Mouse (Mus musculus) hindbrain, embryonic 11.5 days (tissue): ENCODE results near the gene Hamp2. TPM values are rescaled to one million over a fixed set of nuclear protein-coding genes. Genes with fewer than 3 reads are reported as not detected.
"Not testable (repeated sequence)": the region's sequence is repeated elsewhere in the genome, so short reads cannot be mapped to it uniquely, and the experiment has no call there.

Experiments
- ATAC-seq: fragments of 200-750 bp; cut with Nextera tagmentation; 2 replicates; pipeline ENCODE4 v1.8.0; 2017; ENCODE audit warnings: mild to moderate bottlenecking, moderate TSS enrichment, moderate library complexity; ENCODE audit not compliant: low FRiP score
- DNase-seq: peaks from one replicate; pipeline ENCODE4 v3.0.0-alpha.2; 2015; ENCODE audit warnings: low spot score
- H3K27ac ChIP-seq: fragments of 300-500 bp; sonication (generic); 2 replicates; pipeline ENCODE4 v1.5.1; 2014; ENCODE audit warnings: mild to moderate bottlenecking, low read depth, low read length
- H3K27me3 ChIP-seq: fragments of 300-500 bp; sonication (generic); 2 replicates; pipeline ENCODE4 v1.6.1; 2014; ENCODE audit warnings: mild to moderate bottlenecking, low read length, moderate library complexity, mixed read lengths; ENCODE audit not compliant: control insufficient read depth, insufficient read depth
- H3K36me3 ChIP-seq: fragments of 300-500 bp; sonication (generic); 2 replicates; pipeline ENCODE4 v1.6.1; 2014; ENCODE audit warnings: mild to moderate bottlenecking, low read length, moderate library complexity, mixed read lengths; ENCODE audit not compliant: control insufficient read depth, insufficient read depth
- H3K4me1 ChIP-seq: fragments of 300-500 bp; sonication (generic); replicated peaks from 2 replicates; pipeline ENCODE4 v1.6.1; 2014; ENCODE audit warnings: low read length, mixed read lengths; ENCODE audit not compliant: control insufficient read depth, insufficient read depth
- H3K4me2 ChIP-seq: fragments of 300-500 bp; sonication (generic); replicated peaks from 2 replicates; pipeline ENCODE4 v1.6.1; 2014; ENCODE audit warnings: mild to moderate bottlenecking, low read depth, low read length
- H3K4me3 ChIP-seq: fragments of 300-500 bp; sonication (generic); 2 replicates; pipeline ENCODE4 v1.5.1; 2014; ENCODE audit warnings: low read depth, low read length
- H3K9ac ChIP-seq: fragments of 300-500 bp; sonication (generic); 2 replicates; pipeline ENCODE4 v1.6.1; 2014; ENCODE audit warnings: low read depth, low read length
- H3K9me3 ChIP-seq: fragments of 300-500 bp; sonication (generic); 2 replicates; pipeline ENCODE4 v1.6.1; 2016; ENCODE audit warnings: low read length; ENCODE audit not compliant: control insufficient read depth
- WGBS: fragments of 180-500 bp; shearing (Covaris S2); extraction: QIAGEN DNeasy Blood & Tissue Kit; methylation state at CpG from one replicate; pipeline ENCODE4 v1.1.7; 2014; 5-methylcytosine and 5-hydroxymethylcytosine counted together
- polyA plus RNA-seq: library from polyadenylated mRNA; unstranded; fragments of >200 nt; fragmentation: Nextera tagmentation; extraction: Ambion mirVana; gene quantifications from 2 replicates; pipeline ENCODE4 v1.2.1, GENCODE M21; 2014

Hamp2 gene
- not detected in 2 replicates for polyA plus RNA-seq

- not testable (repeated sequence) for H3K4me1 ChIP-seq, H3K9me3 ChIP-seq, H3K4me3 ChIP-seq, H3K9ac ChIP-seq, ATAC-seq, H3K27ac ChIP-seq, H3K4me2 ChIP-seq, H3K36me3 ChIP-seq, H3K27me3 ChIP-seq, DNase-seq
- WGBS: 71% methylated on average over 2 of the region's 2 CpGs
Observed at GRCm38 (mm10) chr7:30924581-30924980, at the start of gene Hamp2. Gene Hamp2 (minus strand): TSS chr7:30924681.

GRCm38 (mm10) chr7:30973501-30974289, 49.2 kb upstream of the Hamp2 start, which contains the start of gene Fam187b:
Gene Fam187b (plus strand): TSS chr7:30973790.
- Histone ChIP-seq H3K4me1 (no peaks in the 10 kb centered on the region; the same call in 1 of the 2 replicates), H3K27ac (no peak within 1 kb of the TSS), H3K4me3 (peak within 1 kb of the TSS; percentile 32), H3K36me3 (no peaks in the 10 kb centered on the region), H3K4me2 (peak within 1 kb of the TSS; percentile 50), H3K27me3 (peaks cover 15% of the 10 kb centered on the region), H3K9me3 (no peaks in the 10 kb centered on the region), H3K9ac (peak within 1 kb of the TSS; percentile 40)
- DNase-seq (peak; percentile 92), ATAC-seq (peak; percentile 88)
- under 1% methylated on average over 37 of the region's 37 CpGs for WGBS

DNA sequence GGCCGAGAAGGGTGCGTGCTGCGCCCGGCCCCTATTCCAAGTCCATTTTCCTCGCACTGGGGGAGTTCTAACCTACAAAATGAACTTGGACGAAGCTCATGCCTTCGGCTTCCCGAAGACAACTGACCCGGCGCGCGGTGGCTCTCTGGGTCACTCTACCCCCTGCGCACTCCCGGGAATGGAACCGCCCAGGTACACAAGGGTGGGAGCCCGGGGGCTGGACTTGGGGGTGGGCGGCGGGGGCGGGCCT, 48.7 kb upstream of the Hamp2 start, which contains the start of gene Lsr:
Gene Lsr, minus strand, starts transcription at position 214 of the 250 bp plus-strand sequence.
- ATAC-seq (no peak; the same call in none of the 2 replicates), DNase-seq (peak; percentile 47)
- Histone ChIP-seq H3K4me2 (peak within 1 kb of the TSS; percentile 50), H3K27me3 (peaks cover 15% of the 10 kb centered on the region), H3K4me1 (no peaks in the 10 kb centered on the region; the same call in 1 of the 2 replicates), H3K36me3 (no peaks in the 10 kb centered on the region), H3K27ac (no peak within 1 kb of the TSS), H3K9ac (peak within 1 kb of the TSS; percentile 40), H3K9me3 (no peaks in the 10 kb centered on the region), H3K4me3 (peak within 1 kb of the TSS; percentile 32)
- 0% methylated on average over 19 of the region's 19 CpGs for WGBS

DNA sequence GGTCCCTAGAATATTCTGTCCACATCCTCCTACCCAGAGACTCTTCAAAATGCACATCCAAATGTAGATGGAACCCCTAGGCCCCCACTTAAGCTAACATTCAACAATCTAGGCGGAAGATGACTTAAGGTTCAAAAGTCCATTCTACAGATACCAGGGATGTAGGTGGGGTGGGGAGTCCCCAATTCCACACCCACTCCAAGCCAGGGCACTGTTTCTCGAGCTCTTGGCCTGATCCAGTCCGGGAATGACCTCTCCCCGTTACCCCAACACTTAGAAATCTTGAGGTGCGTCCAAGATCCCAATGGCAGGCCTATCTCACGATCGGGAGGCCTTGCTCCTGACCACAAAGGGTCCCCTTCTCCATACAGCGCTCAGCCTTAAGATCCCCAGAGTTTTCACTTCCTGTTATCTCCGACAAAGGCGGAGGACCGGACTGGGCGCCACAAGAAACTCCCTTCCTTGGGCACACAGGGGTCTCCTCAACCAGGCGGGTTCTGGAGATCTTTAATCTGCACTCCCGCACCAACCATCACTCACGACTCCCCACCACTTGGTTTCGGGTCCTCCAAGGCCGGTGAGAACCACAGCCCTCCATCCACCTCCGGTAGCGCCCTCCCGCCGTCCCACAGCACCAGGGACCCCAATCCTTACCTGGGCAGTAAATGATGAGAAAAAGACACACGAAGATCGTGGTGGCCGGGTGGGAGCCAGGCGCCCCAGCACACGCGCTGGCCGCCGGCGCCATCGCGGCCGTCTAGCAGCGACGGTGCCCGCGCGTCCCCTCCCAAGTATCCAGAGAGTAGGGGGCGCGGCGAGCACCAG, 48.2 kb upstream of the Hamp2 start:
- Histone ChIP-seq H3K4me1 (no peaks in the 10 kb centered on the region; the same call in 1 of the 2 replicates), H3K9ac (peak overlapping the region; percentile 40), H3K27ac (no peak overlapping the region), H3K9me3 (no peaks in the 10 kb centered on the region), H3K4me3 (peak overlapping the region; percentile 32), H3K27me3 (peaks cover 15% of the 10 kb centered on the region), H3K36me3 (no peaks in the 10 kb centered on the region), H3K4me2 (peak overlapping the region; percentile 50)
- WGBS: 3% methylated on average over 41 of the region's 41 CpGs
- ATAC-seq: peak; percentile 21; the same call in 1 of the 2 replicates
- DNase-seq: peak; percentile 29

- H3K27me3 ChIP-seq: peaks cover 15% of the 10 kb centered on the region
- no peak overlapping the region for H3K4me3 ChIP-seq
- no peaks in the 10 kb centered on the region; the same call in 1 of the 2 replicates for H3K4me1 ChIP-seq
- H3K27ac ChIP-seq: no peak overlapping the region
- DNase-seq: no peak
- H3K9me3 ChIP-seq: no peaks in the 10 kb centered on the region
- no peak overlapping the region for H3K9ac ChIP-seq
- no peaks in the 10 kb centered on the region for H3K36me3 ChIP-seq
- WGBS: 95% methylated on average over 15 of the region's 15 CpGs
- no peak for ATAC-seq
- H3K4me2 ChIP-seq: no peak overlapping the region
Observed at GRCm38 (mm10) chr7:30971901-30972300, 47.4 kb upstream of the Hamp2 start.

- no peak overlapping the region for H3K4me2 ChIP-seq
- no peak overlapping the region for H3K9ac ChIP-seq
- no peak overlapping the region for H3K27ac ChIP-seq
- no peak overlapping the region for H3K4me3 ChIP-seq
- no peaks in the 10 kb centered on the region for H3K9me3 ChIP-seq
- 87% methylated on average over 4 of the region's 4 CpGs for WGBS
- no peaks in the 10 kb centered on the region; the same call in 1 of the 2 replicates for H3K4me1 ChIP-seq
- peaks cover 15% of the 10 kb centered on the region for H3K27me3 ChIP-seq
- no peak for DNase-seq
- no peaks in the 10 kb centered on the region for H3K36me3 ChIP-seq
- ATAC-seq: no peak
Observed at GRCm38 (mm10) chr7:30969174-30969573, 44.7 kb upstream of the Hamp2 start.

DNA sequence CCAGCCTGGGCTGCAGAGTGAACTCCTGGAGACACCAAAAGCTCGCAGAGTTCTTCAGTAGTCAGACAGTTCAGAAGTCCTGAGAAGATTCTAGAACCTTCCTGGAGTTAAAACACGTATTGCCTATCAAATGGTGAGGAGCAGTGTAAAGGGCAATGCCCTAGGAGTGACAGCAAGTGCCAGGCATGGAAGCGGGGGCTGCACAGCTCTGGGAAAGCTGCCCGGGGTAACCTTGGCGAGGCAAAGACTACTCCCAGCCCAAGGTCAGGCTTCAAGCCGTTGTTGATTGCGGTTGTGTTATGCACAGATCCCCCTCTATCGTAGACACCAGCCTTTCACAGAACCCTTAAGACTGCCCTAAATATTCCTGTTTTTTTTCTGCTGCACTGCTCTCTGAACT, 44.1 kb upstream of the Hamp2 start:
- Histone ChIP-seq H3K36me3 (no peaks in the 10 kb centered on the region), H3K4me2 (no peak overlapping the region), H3K27me3 (peaks cover 15% of the 10 kb centered on the region), H3K4me1 (no peaks in the 10 kb centered on the region; the same call in 1 of the 2 replicates), H3K9me3 (no peaks in the 10 kb centered on the region), H3K27ac (no peak overlapping the region), H3K4me3 (no peak overlapping the region), H3K9ac (no peak overlapping the region)
- DNase-seq: no peak
- WGBS: 89% methylated on average over 8 of the region's 8 CpGs
- ATAC-seq: no peak

GRCm38 (mm10) chr7:30966657-30967056, 42.2 kb upstream of the Hamp2 start:
- no peak for DNase-seq

More at GRCm38 (mm10) chr7:30966657-30967056, 42.2 kb upstream of the Hamp2 start:
- Histone ChIP-seq H3K4me3 (no peak overlapping the region), H3K9me3 (no peaks in the 10 kb centered on the region), H3K27me3 (no peaks in the 10 kb centered on the region), H3K4me1 (no peaks in the 10 kb centered on the region), H3K9ac (no peak overlapping the region), H3K4me2 (no peak overlapping the region), H3K27ac (no peak overlapping the region), H3K36me3 (no peaks in the 10 kb centered on the region)
- no peak for ATAC-seq
- WGBS: 84% methylated on average over 3 of the region's 3 CpGs
